Mouse (Mus musculus) gastrocnemius, postnatal 14 days (tissue): Measurements from ENCODE around the gene Btbd3. TPM values are rescaled to one million over a fixed set of nuclear protein-coding genes. Genes with fewer than 3 reads are reported as not detected.

Experiments
- DNase-seq: peaks from one replicate; pipeline ENCODE4 v3.0.0; 2021; ENCODE audit warnings: mixed read lengths
- intact Hi-C: fragments of 180-260 bp; cut with DNase I; formaldehyde crosslinking; loops from one replicate; pipeline ENCODE4 v1.15.1; 2025; ENCODE audit warnings: low total_unique reads
- total RNA-seq, 2 experiments: library from RNA; stranded (reverse); gene quantifications; 2 replicates each; pipeline ENCODE4 v1.2.3; 2021

Btbd3 gene
- total RNA-seq, 2 experiments from 2014 or later = 17.8 to 21.1 TPM

DNA sequence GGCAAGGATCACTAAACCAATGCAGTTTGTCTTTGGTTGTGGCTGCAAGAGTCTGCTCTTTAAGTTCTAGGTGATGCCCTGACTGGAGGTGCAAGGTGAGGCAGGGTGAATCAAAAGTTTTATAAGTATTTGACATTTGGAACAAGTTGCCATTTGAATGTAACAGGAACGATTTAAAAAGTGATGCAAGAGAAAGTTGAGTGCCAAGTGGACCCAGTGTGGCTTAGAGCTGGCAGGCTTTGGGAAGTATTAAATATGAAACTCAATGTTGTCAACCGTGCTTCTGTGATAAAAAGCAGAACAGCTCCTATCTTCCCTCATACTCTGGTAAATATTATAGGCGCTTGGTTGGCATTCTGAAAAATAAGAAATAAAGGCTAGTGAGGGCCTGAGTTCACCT is 99.0 kb downstream of the Btbd3 start:
- no peak for DNase-seq
- intact Hi-C loops = no loop called here

DNA sequence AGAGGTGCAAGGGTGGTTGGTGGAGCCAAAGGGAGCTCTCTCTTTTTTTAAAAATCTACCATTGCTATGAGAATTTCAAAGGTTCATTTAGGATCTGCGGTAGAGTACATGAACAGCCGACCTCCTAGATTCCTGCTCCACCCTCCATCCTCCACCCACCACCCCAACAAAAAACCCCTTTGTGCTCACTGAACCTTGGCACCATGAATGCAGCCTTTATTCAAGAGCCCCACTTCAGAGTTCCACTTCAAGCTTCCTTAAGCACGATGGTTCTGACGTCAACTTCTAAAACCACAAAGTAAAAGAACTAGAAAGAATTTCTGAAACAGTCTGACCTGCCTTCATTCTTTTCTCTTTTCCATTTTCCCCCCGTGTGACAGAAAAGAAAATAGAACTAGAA is 106.1 kb downstream of the Btbd3 start:
- intact Hi-C loops = no loop called here
- DNase-seq = no peak

- intact Hi-C loops = no loop called here
- no peak for DNase-seq
Measured at GRCm38 (mm10) chr2:138365391-138365790, 109.0 kb downstream of the Btbd3 start.

GRCm38 (mm10) chr2:138374556-138374955 is 118.2 kb downstream of the Btbd3 start:
- intact Hi-C loops = no loop called here
- DNase-seq = peak; percentile 7

GRCm38 (mm10) chr2:138378855-138379254 is 122.5 kb downstream of the Btbd3 start:
- DNase-seq = no peak
- intact Hi-C loops = no loop called here

- no peak for DNase-seq
- intact Hi-C loops = no loop called here
Measured at GRCm38 (mm10) chr2:138384762-138385161, 128.4 kb downstream of the Btbd3 start.

DNA sequence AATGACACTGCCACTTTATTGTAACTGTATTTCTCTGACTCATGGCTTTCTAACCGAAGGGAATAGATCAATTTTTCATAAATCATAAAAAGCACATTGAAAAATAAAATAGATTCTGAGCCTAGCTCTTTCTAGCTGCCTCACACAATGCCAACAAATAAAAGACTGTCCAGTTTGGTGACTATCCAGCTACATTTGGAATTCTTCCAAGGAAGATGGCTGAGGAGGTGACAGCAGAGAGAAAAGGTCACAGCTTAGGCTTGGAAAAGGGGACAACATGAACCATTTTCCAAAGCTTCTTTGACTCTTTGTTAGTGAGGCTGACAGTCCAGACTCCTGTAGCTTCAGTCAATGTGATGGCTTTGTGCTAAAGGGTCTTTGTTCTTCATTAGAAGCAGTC is 132.2 kb downstream of the Btbd3 start:
- no peak for DNase-seq
- intact Hi-C loops = no loop called here

GRCm38 (mm10) chr2:138403046-138403445 is 146.7 kb downstream of the Btbd3 start:
- intact Hi-C loops = no loop called here
- DNase-seq = no peak

GRCm38 (mm10) chr2:138405753-138406528 is 149.6 kb downstream of the Btbd3 start:
- intact Hi-C loops = no loop called here
- DNase-seq = no peak

DNA sequence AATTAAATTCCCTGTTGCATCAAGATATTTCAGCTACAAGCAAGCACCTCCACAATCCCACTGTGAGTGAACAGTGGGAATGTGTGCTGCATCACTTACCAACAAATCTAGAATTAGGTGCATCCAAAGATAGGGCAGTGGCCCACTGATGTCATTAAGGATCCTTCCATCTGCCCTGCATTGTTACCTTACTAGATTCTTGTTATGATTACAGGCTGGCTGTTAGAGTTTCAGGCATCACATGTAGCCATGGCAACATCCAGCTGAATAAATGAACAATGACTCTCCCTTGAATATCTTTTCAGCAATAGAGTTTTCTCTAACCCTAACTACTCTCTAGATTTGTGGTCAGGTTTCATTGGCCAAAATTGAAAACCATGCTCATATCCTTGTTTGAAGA is 150.3 kb downstream of the Btbd3 start:
- intact Hi-C loops = no loop called here

GRCm38 (mm10) chr2:138412537-138412936 is 156.2 kb downstream of the Btbd3 start:
- intact Hi-C loops = no loop called here
- DNase-seq = no peak

More for the DNA sequence above, 150.3 kb downstream of the Btbd3 start:
- no peak for DNase-seq

- intact Hi-C loops = no loop called here
Measured at GRCm38 (mm10) chr2:138422321-138422720, 166.0 kb downstream of the Btbd3 start.

GRCm38 (mm10) chr2:138431991-138432390 is 175.6 kb downstream of the Btbd3 start:
- DNase-seq = no peak
- intact Hi-C loops = no loop called here

More at GRCm38 (mm10) chr2:138422321-138422720, 166.0 kb downstream of the Btbd3 start:
- DNase-seq = no peak

GRCm38 (mm10) chr2:138446466-138446865 is 190.1 kb downstream of the Btbd3 start:
- intact Hi-C loops = no loop called here
- DNase-seq = no peak

- DNase-seq = no peak
- intact Hi-C loops = no loop called here
Measured at GRCm38 (mm10) chr2:138446943-138447342, 190.6 kb downstream of the Btbd3 start.

- no peak for DNase-seq
- intact Hi-C loops = no loop called here
Measured at GRCm38 (mm10) chr2:138447681-138448080, 191.3 kb downstream of the Btbd3 start.

- intact Hi-C loops = no loop called here
- peak; percentile 3 for DNase-seq
Measured at GRCm38 (mm10) chr2:138468046-138468572, 211.7 kb downstream of the Btbd3 start.

- no peak for DNase-seq
- intact Hi-C loops = no loop called here
Measured at GRCm38 (mm10) chr2:138473407-138473806, 217.0 kb downstream of the Btbd3 start.

DNA sequence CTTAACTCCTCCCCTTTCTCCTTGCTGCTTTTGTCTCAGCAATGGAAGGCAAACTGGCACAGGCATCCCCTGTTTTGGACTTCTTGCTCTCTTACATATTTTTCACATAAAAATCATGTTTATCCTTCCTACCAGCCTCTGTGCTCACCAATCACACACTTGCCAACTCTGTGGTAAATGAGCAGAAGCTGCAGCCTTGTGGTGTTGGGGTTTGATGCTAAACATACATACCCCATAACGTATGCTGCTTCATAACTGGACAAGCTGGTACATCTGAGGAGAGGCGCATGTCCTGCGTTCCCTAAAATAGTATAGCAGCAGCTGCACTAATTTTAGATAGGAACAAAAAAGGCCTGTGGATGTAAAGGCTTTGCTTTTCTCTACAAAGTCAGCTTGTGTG is 220.1 kb downstream of the Btbd3 start:
- intact Hi-C loops = no loop called here

GRCm38 (mm10) chr2:138477278-138477677 is 220.9 kb downstream of the Btbd3 start:
- DNase-seq = no peak
- intact Hi-C loops = no loop called here

More for the DNA sequence above, 220.1 kb downstream of the Btbd3 start:
- DNase-seq = no peak

- intact Hi-C loops = no loop called here
- DNase-seq = no peak
Measured at GRCm38 (mm10) chr2:138482541-138482940, 226.2 kb downstream of the Btbd3 start.
